Mouse (Mus musculus) kidney, adult 2 months (tissue): ENCODE measurements around the gene Anp32a.

ENCODE experiments used
- CTCF ChIP-seq: fragments of 200-500 bp; conservative IDR thresholded peaks from 2 replicates; pipeline ENCODE4 v1.5.1; 2011; ENCODE audit warnings: low read depth, mild to moderate bottlenecking, control low read depth, low read length, moderate library complexity, mixed read lengths; ENCODE audit not compliant: insufficient read depth, insufficient read length
- POLR2A ChIP-seq: fragments of 200-500 bp; IDR thresholded peaks from one replicate; pipeline ENCODE4 v1.6.1; 2011; ENCODE audit warnings: low read depth, low read length, control low read depth

DNA sequence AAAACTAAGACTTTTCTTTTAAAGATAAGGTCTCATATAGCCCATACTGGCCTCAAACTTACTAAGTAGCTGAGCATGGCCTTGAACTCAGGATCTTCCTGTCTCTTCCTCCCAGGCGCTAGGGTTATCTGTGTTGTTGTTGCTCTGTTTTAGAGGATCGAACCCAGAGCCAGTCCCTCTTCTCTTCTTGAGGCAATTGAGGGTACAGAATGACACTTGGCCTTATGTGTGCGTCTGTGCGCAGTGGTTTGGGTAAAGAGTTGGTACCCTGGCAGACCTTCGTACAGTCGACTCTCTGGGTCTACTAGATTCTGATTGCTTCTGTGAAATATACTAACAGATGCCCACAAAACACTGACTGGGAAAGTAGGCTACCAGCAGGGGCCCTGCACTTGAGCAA is 80.8 kb downstream of the Anp32a start:
- no peak for TF ChIP-seq CTCF
- TF ChIP-seq POLR2A, result no peak
